Mouse (Mus musculus): ENCODE results near the gene Dus1l. TPM values are rescaled to one million over a fixed set of nuclear protein-coding genes. Genes with fewer than 3 reads are reported as not detected.
A peak's percentile ranks its signal among the peaks of the same experiment; 100 is the strongest.
"Not testable (repeated sequence)": the region's sequence is repeated elsewhere in the genome, so short reads cannot be mapped to it uniquely, and the experiment has no call there.

Gene Dus1l
- polyA plus RNA-seq, 1 experiment from 2014 or later, result 59.7 TPM

GRCm38 (mm10) chr11:120789810-120790209, 6.4 kb downstream of the Dus1l start:
- Histone ChIP-seq H3K4me1 (ENCODE audit: control insufficient read depth, insufficient read depth, low read length) (peaks cover 10% of the 10 kb centered on the region; the same call in 1 of the 2 replicates), H3K36me3 (ENCODE audit: control insufficient read depth, insufficient read depth, low read length) (peaks cover 72% of the 10 kb centered on the region), H3K27ac (ENCODE audit: low read length) (no peak overlapping the region), H3K27me3 (ENCODE audit: control insufficient read depth, insufficient read depth, low read length) (no peaks in the 10 kb centered on the region), H3K9me3 (ENCODE audit: control insufficient read depth, low read depth, low read length) (no peaks in the 10 kb centered on the region), H3K4me2 (replicated peaks; ENCODE audit: low read depth, low read length) (no peak overlapping the region), H3K4me3 (ENCODE audit: low read depth, low read length) (no peak overlapping the region), H3K9ac (replicated peaks; ENCODE audit: low read depth, low read length) (no peak overlapping the region)
- 77% methylated on average over 3 of the region's 3 CpGs for WGBS
- no peak for ATAC-seq (ENCODE audit: insufficient number of reproducible peaks, insufficient read depth, low FRiP score, low read depth)

- Histone ChIP-seq H3K4me3 (ENCODE audit: low read depth, low read length) (no peak overlapping the region), H3K9me3 (ENCODE audit: control insufficient read depth, low read depth, low read length) (no peaks in the 10 kb centered on the region), H3K4me1 (ENCODE audit: control insufficient read depth, insufficient read depth, low read length) (peaks cover 7% of the 10 kb centered on the region; the same call in 1 of the 2 replicates), H3K27me3 (ENCODE audit: control insufficient read depth, insufficient read depth, low read length) (no peaks in the 10 kb centered on the region), H3K9ac (replicated peaks; ENCODE audit: low read depth, low read length) (no peak overlapping the region), H3K36me3 (ENCODE audit: control insufficient read depth, insufficient read depth, low read length) (peaks cover 71% of the 10 kb centered on the region), H3K27ac (ENCODE audit: low read length) (no peak overlapping the region), H3K4me2 (replicated peaks; ENCODE audit: low read depth, low read length) (no peak overlapping the region)
- WGBS, result 75% methylated on average over 4 of the region's 4 CpGs
- ATAC-seq (ENCODE audit: insufficient number of reproducible peaks, insufficient read depth, low FRiP score, low read depth), result no peak
Observed at GRCm38 (mm10) chr11:120789355-120789754, 6.8 kb downstream of the Dus1l start.

GRCm38 (mm10) chr11:120788460-120788859, 7.7 kb downstream of the Dus1l start:
- not testable (repeated sequence) for H3K4me1 ChIP-seq (ENCODE audit: control insufficient read depth, insufficient read depth, low read length); H3K27ac ChIP-seq (ENCODE audit: low read length); H3K4me3 ChIP-seq (ENCODE audit: low read depth, low read length); H3K9me3 ChIP-seq (ENCODE audit: control insufficient read depth, low read depth, low read length); H3K4me2 ChIP-seq (replicated peaks; ENCODE audit: low read depth, low read length); H3K27me3 ChIP-seq (ENCODE audit: control insufficient read depth, insufficient read depth, low read length); H3K9ac ChIP-seq (replicated peaks; ENCODE audit: low read depth, low read length); ATAC-seq (ENCODE audit: insufficient number of reproducible peaks, insufficient read depth, low FRiP score, low read depth)
- 89% methylated on average over 9 of the region's 10 CpGs for WGBS
- H3K36me3 ChIP-seq (ENCODE audit: control insufficient read depth, insufficient read depth, low read length), result peaks cover 67% of the 10 kb centered on the region

GRCm38 (mm10) chr11:120785145-120785544, 11.1 kb downstream of the Dus1l start:
- WGBS, result 35% methylated on average over 9 of the region's 9 CpGs
- H3K4me2 ChIP-seq (replicated peaks; ENCODE audit: low read depth, low read length), result peak overlapping the region; percentile 93
- H3K27ac ChIP-seq (ENCODE audit: low read length), result no peak overlapping the region
- peaks cover 39% of the 10 kb centered on the region for H3K36me3 ChIP-seq (ENCODE audit: control insufficient read depth, insufficient read depth, low read length)
- peaks cover 7% of the 10 kb centered on the region; the same call in 1 of the 2 replicates for H3K4me1 ChIP-seq (ENCODE audit: control insufficient read depth, insufficient read depth, low read length)
- peak overlapping the region; percentile 85 for H3K4me3 ChIP-seq (ENCODE audit: low read depth, low read length)
- H3K9ac ChIP-seq (replicated peaks; ENCODE audit: low read depth, low read length), result peak overlapping the region; percentile 88
- no peak for ATAC-seq (ENCODE audit: insufficient number of reproducible peaks, insufficient read depth, low FRiP score, low read depth)
- no peaks in the 10 kb centered on the region for H3K9me3 ChIP-seq (ENCODE audit: control insufficient read depth, low read depth, low read length)
- no peaks in the 10 kb centered on the region for H3K27me3 ChIP-seq (ENCODE audit: control insufficient read depth, insufficient read depth, low read length)

- no peaks in the 10 kb centered on the region for H3K27me3 ChIP-seq (ENCODE audit: control insufficient read depth, insufficient read depth, low read length)
- peaks cover 32% of the 10 kb centered on the region for H3K36me3 ChIP-seq (ENCODE audit: control insufficient read depth, insufficient read depth, low read length)
- ATAC-seq (ENCODE audit: insufficient number of reproducible peaks, insufficient read depth, low FRiP score, low read depth), result peak; percentile 80
- peak within 1 kb of the TSS; percentile 85 for H3K4me3 ChIP-seq (ENCODE audit: low read depth, low read length)
- peak within 1 kb of the TSS; percentile 88 for H3K9ac ChIP-seq (replicated peaks; ENCODE audit: low read depth, low read length)
- H3K27ac ChIP-seq (ENCODE audit: low read length), result peak within 1 kb of the TSS; percentile 70
- WGBS, result under 1% methylated on average over 75 of the region's 107 CpGs
- H3K4me2 ChIP-seq (replicated peaks; ENCODE audit: low read depth, low read length), result peak within 1 kb of the TSS; percentile 93
- peaks cover 7% of the 10 kb centered on the region; the same call in 1 of the 2 replicates for H3K4me1 ChIP-seq (ENCODE audit: control insufficient read depth, insufficient read depth, low read length)
- H3K9me3 ChIP-seq (ENCODE audit: control insufficient read depth, low read depth, low read length), result no peaks in the 10 kb centered on the region
Observed at GRCm38 (mm10) chr11:120784064-120784791, 12.0 kb downstream of the Dus1l start, which contains the start of the genes Rfng and Gps1. Rfng (minus strand) TSS chr11:120784207. Gps1 (plus strand) TSS chr11:120784272.

GRCm38 (mm10) chr11:120783426-120784063, 12.7 kb downstream of the Dus1l start:
- Histone ChIP-seq H3K27me3 (ENCODE audit: control insufficient read depth, insufficient read depth, low read length) (no peaks in the 10 kb centered on the region), H3K4me3 (ENCODE audit: low read depth, low read length) (peak overlapping the region; percentile 85), H3K9me3 (ENCODE audit: control insufficient read depth, low read depth, low read length) (no peaks in the 10 kb centered on the region), H3K4me1 (ENCODE audit: control insufficient read depth, insufficient read depth, low read length) (peaks cover 7% of the 10 kb centered on the region; the same call in 1 of the 2 replicates), H3K36me3 (ENCODE audit: control insufficient read depth, insufficient read depth, low read length) (peaks cover 29% of the 10 kb centered on the region), H3K9ac (replicated peaks; ENCODE audit: low read depth, low read length) (peak overlapping the region; percentile 88), H3K4me2 (replicated peaks; ENCODE audit: low read depth, low read length) (peak overlapping the region; percentile 93), H3K27ac (ENCODE audit: low read length) (peak overlapping the region; percentile 49)
- 2% methylated on average over 42 of the region's 42 CpGs for WGBS
- ATAC-seq (ENCODE audit: insufficient number of reproducible peaks, insufficient read depth, low FRiP score, low read depth), result peak; percentile 11; the same call in 1 of the 2 replicates

GRCm38 (mm10) chr11:120781361-120781760, 14.8 kb downstream of the Dus1l start:
- H3K4me3 ChIP-seq (ENCODE audit: low read depth, low read length); H3K9ac ChIP-seq (replicated peaks; ENCODE audit: low read depth, low read length); H3K9me3 ChIP-seq (ENCODE audit: control insufficient read depth, low read depth, low read length); H3K4me1 ChIP-seq (ENCODE audit: control insufficient read depth, insufficient read depth, low read length); H3K27ac ChIP-seq (ENCODE audit: low read length); H3K27me3 ChIP-seq (ENCODE audit: control insufficient read depth, insufficient read depth, low read length); ATAC-seq (ENCODE audit: insufficient number of reproducible peaks, insufficient read depth, low FRiP score, low read depth); H3K4me2 ChIP-seq (replicated peaks; ENCODE audit: low read depth, low read length): not testable (repeated sequence)
- peaks cover 11% of the 10 kb centered on the region for H3K36me3 ChIP-seq (ENCODE audit: control insufficient read depth, insufficient read depth, low read length)
- 94% methylated on average over 6 of the region's 6 CpGs for WGBS

- peaks cover 7% of the 10 kb centered on the region; the same call in 1 of the 2 replicates for H3K36me3 ChIP-seq (ENCODE audit: control insufficient read depth, insufficient read depth, low read length)
- H3K4me2 ChIP-seq (replicated peaks; ENCODE audit: low read depth, low read length), result no peak overlapping the region
- H3K9ac ChIP-seq (replicated peaks; ENCODE audit: low read depth, low read length), result no peak overlapping the region
- no peak for ATAC-seq (ENCODE audit: insufficient number of reproducible peaks, insufficient read depth, low FRiP score, low read depth)
- 87% methylated on average over 1 of the region's 1 CpGs for WGBS
- peaks cover 1% of the 10 kb centered on the region for H3K4me1 ChIP-seq (ENCODE audit: control insufficient read depth, insufficient read depth, low read length)
- H3K27ac ChIP-seq (ENCODE audit: low read length), result no peak overlapping the region
- no peaks in the 10 kb centered on the region for H3K9me3 ChIP-seq (ENCODE audit: control insufficient read depth, low read depth, low read length)
- no peak overlapping the region for H3K4me3 ChIP-seq (ENCODE audit: low read depth, low read length)
- H3K27me3 ChIP-seq (ENCODE audit: control insufficient read depth, insufficient read depth, low read length), result no peaks in the 10 kb centered on the region
Observed at GRCm38 (mm10) chr11:120779876-120780275, 16.3 kb downstream of the Dus1l start.

All from stomach, embryonic 14.5 days (tissue).